Comparison of ENCODE assay signal across 15 mouse cellular contexts in the genomic region with DNA sequence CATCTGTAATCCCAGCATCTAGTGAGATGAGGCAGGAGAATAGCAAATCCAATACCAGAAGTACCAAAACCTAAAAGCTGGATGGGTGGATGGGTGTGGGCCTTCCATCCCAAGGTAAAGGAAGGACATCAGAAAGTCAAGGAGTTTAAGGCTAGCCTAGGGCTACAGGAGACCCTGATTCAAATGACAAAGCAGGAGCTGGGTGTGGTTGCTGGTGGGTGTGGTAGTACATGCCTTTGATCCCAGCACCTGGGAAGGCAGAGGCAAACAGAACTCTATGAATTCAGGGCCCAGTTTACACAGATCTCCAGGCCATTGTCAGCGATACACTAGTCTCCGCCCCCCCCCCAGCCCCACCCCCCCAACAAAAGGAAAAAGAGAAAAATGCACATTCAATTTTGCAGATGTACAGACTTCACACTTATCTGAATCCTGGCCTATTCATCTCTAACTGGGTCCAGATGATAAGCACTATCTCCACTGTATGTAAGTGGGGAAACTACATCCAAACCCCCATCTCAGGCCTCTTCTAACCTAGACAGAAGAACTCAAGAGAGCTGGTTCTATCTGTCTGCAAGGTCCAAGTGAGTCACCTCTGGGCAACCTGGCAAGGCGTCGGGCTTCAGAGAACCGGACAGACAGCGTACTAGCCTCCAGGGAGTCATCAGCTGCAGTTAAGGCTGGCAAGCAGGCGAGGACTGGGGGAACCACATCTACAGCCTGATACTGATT. TPM values are rescaled to one million over a fixed set of nuclear protein-coding genes. Genes with fewer than 3 reads are reported as not detected.
DNase-seq lines count a peak whose midpoint lies in the region; ATAC-seq lines count a peak whose summit lies in the region.
"Had no signal": no experiment of that assay in that cellular context is flagged by ENCODE, and none has a peak within 500 bp of the region (broad histone marks: within the 10 kb centered on the region; RNA-seq: fewer than 3 reads in every experiment).

No protein-coding gene starts in this region.

- H3K4me2 ChIP-seq in liver, embryonic 15.5 days, result peak overlapping the region; percentile 51
- no peak overlapping the region for H3K4me2 ChIP-seq in heart, embryonic 11.5 days
- H3K4me2 ChIP-seq in forebrain, embryonic 11.5 days (ENCODE audit: low read depth, low read length, severe bottlenecking), result no peak overlapping the region
- H3K4me2 ChIP-seq: midbrain, embryonic 15.5 days; stomach, embryonic 15.5 days had no signal

- peak overlapping the region; percentile 26; the same call in 1 of the 2 replicates for H3K9ac ChIP-seq in liver, embryonic 15.5 days
- no peak overlapping the region for H3K9ac ChIP-seq in heart, embryonic 11.5 days (ENCODE audit: low read depth, low read length)
- H3K9ac ChIP-seq in forebrain, embryonic 11.5 days (ENCODE audit: low read length), result no peak overlapping the region
- H3K9ac ChIP-seq: midbrain, embryonic 15.5 days; stomach, embryonic 15.5 days had no signal

- H3K9me3 ChIP-seq in liver, embryonic 15.5 days (replicated peaks), result no peaks in the 10 kb centered on the region
- no peaks in the 10 kb centered on the region for H3K9me3 ChIP-seq in heart, embryonic 11.5 days (replicated peaks; ENCODE audit: control insufficient read depth, low read length)
- H3K9me3 ChIP-seq in forebrain, embryonic 11.5 days (ENCODE audit: control insufficient read depth, low read length), result no peaks in the 10 kb centered on the region
- H3K9me3 ChIP-seq: hindbrain, embryonic 10.5 days; midbrain, embryonic 15.5 days; stomach, embryonic 15.5 days had no signal

- 31% methylated on average over 7 of the region's 7 CpGs for WGBS in liver, embryonic 15.5 days (ENCODE audit: insufficient replicate concordance)
- 89% methylated on average over 7 of the region's 7 CpGs for WGBS in heart, embryonic 11.5 days (ENCODE audit: insufficient replicate concordance)
- 91% methylated on average over 7 of the region's 7 CpGs for WGBS in forebrain, embryonic 11.5 days

- peaks cover 97% of the 10 kb centered on the region for H3K4me1 ChIP-seq in liver, embryonic 15.5 days (replicated peaks)
- H3K4me1 ChIP-seq in heart, embryonic 11.5 days (ENCODE audit: control insufficient read depth, insufficient read depth, low read length), result peaks cover 25% of the 10 kb centered on the region
- peaks cover 12% of the 10 kb centered on the region; the same call in 1 of the 2 replicates for H3K4me1 ChIP-seq in forebrain, embryonic 11.5 days (replicated peaks; ENCODE audit: control insufficient read depth, insufficient read depth, low read length)

- H3K27ac ChIP-seq in liver, embryonic 15.5 days (replicated peaks), result peak overlapping the region; percentile 76
- no peak overlapping the region for H3K27ac ChIP-seq in heart, embryonic 11.5 days (ENCODE audit: low read depth, low read length)
- no peak overlapping the region for H3K27ac ChIP-seq in forebrain, embryonic 11.5 days (ENCODE audit: low read depth, low read length)
- H3K27ac ChIP-seq: hindbrain, embryonic 10.5 days; midbrain, embryonic 15.5 days; stomach, embryonic 15.5 days had no signal

- H3K27me3 ChIP-seq in liver, embryonic 15.5 days, result no peaks in the 10 kb centered on the region
- H3K27me3 ChIP-seq in heart, embryonic 11.5 days (ENCODE audit: control insufficient read depth, insufficient read depth, low read length), result no peaks in the 10 kb centered on the region
- no peaks in the 10 kb centered on the region for H3K27me3 ChIP-seq in forebrain, embryonic 11.5 days (ENCODE audit: control insufficient read depth, insufficient read depth, low read length)
- H3K27me3 ChIP-seq: midbrain, embryonic 15.5 days; stomach, embryonic 15.5 days had no signal

- DNase-seq in cerebellum, adult 9-11 months, result peak; percentile 36
- no peak for DNase-seq in cerebellum, postnatal 10 days
- DNase-seq in ES-CJ7 (ENCODE audit: low read depth, low spot score) (peak; percentile 99), R1 (ENCODE audit: low read depth, low spot score) (peak; percentile 98)
- DNase-seq in forebrain, embryonic 11.5 days (ENCODE audit: low spot score), result no peak
- DNase-seq: kidney, adult 2 months; kidney, postnatal 14 days; layer of hippocampus, adult 9-11 months had no signal

- peak overlapping the region; percentile 14 for H3K4me3 ChIP-seq in liver, embryonic 15.5 days (replicated peaks)
- H3K4me3 ChIP-seq in heart, embryonic 11.5 days (ENCODE audit: low read depth, low read length), result no peak overlapping the region
- no peak overlapping the region for H3K4me3 ChIP-seq in forebrain, embryonic 11.5 days (ENCODE audit: low read depth, low read length)
- H3K4me3 ChIP-seq: hindbrain, embryonic 10.5 days; midbrain, embryonic 15.5 days; stomach, embryonic 15.5 days had no signal

- H3K36me3 ChIP-seq in liver, embryonic 15.5 days (replicated peaks), result peaks cover 70% of the 10 kb centered on the region
- H3K36me3 ChIP-seq in heart, embryonic 11.5 days (ENCODE audit: control insufficient read depth, insufficient read depth, low read length), result peaks cover 1% of the 10 kb centered on the region; the same call in 1 of the 2 replicates
- H3K36me3 ChIP-seq in forebrain, embryonic 11.5 days (ENCODE audit: control insufficient read depth, insufficient read depth, low read length), result no peaks in the 10 kb centered on the region; the same call in 1 of the 2 replicates

- no peak; the same call in 1 of the 2 replicates for ATAC-seq in liver, embryonic 15.5 days (ENCODE audit: insufficient read depth)
- no peak for ATAC-seq in heart, embryonic 11.5 days (replicated peaks; ENCODE audit: insufficient number of reproducible peaks, low FRiP score, low TSS enrichment)
- no peak for ATAC-seq in forebrain, embryonic 11.5 days (replicated peaks; ENCODE audit: low FRiP score)
- ATAC-seq: forebrain, embryonic 14.5 days; lung, postnatal 0 days; midbrain, embryonic 15.5 days had no signal

RNA-seq across cellular contexts. Expression of a gene that starts 5.7 kb away (rescaled TPM):
- polyA plus RNA-seq in liver, embryonic 15.5 days (2015; fragmentation: Nextera tagmentation; extraction: Ambion mirVana), result 11.6 and 15.2 TPM in 2 replicates
- 17.1 and 18.7 TPM in 2 replicates for polyA plus RNA-seq in heart, embryonic 11.5 days (2014; fragmentation: Nextera tagmentation; extraction: Ambion mirVana)
- polyA plus RNA-seq in forebrain, embryonic 11.5 days (2014; fragmentation: Nextera tagmentation; extraction: Ambion mirVana), result 39.4 and 42.8 TPM in 2 replicates

RNA-seq across cellular contexts. Expression of a gene that starts 23.7 kb away (rescaled TPM):
- 28.9 and 33.2 TPM in 2 replicates for polyA plus RNA-seq in liver, embryonic 15.5 days (2015; fragmentation: Nextera tagmentation; extraction: Ambion mirVana)
- 19.6 and 23.2 TPM in 2 replicates for polyA plus RNA-seq in heart, embryonic 11.5 days (2014; fragmentation: Nextera tagmentation; extraction: Ambion mirVana)
- polyA plus RNA-seq in forebrain, embryonic 11.5 days (2014; fragmentation: Nextera tagmentation; extraction: Ambion mirVana), result 23.2 and 23.5 TPM in 2 replicates

RNA-seq across cellular contexts. Expression of a gene that starts 33.7 kb away (rescaled TPM):
- 20.0 and 21.3 TPM in 2 replicates for polyA plus RNA-seq in liver, embryonic 15.5 days (2015; fragmentation: Nextera tagmentation; extraction: Ambion mirVana)
- polyA plus RNA-seq in heart, embryonic 11.5 days (2014; fragmentation: Nextera tagmentation; extraction: Ambion mirVana), result 29.2 and 30.4 TPM in 2 replicates
- 59.0 and 76.8 TPM in 2 replicates for polyA plus RNA-seq in forebrain, embryonic 11.5 days (2014; fragmentation: Nextera tagmentation; extraction: Ambion mirVana)

RNA-seq across cellular contexts. Expression of a gene that starts 35.4 kb away (rescaled TPM):
- 51.9 and 60.4 TPM in 2 replicates for polyA plus RNA-seq in liver, embryonic 15.5 days (2015; fragmentation: Nextera tagmentation; extraction: Ambion mirVana)
- polyA plus RNA-seq in heart, embryonic 11.5 days (2014; fragmentation: Nextera tagmentation; extraction: Ambion mirVana), result 30.2 and 32.6 TPM in 2 replicates
- polyA plus RNA-seq in forebrain, embryonic 11.5 days (2014; fragmentation: Nextera tagmentation; extraction: Ambion mirVana), result 18.6 TPM in 2 replicates

RNA-seq across cellular contexts. Expression of a gene that starts 35.6 kb away (rescaled TPM):
- polyA plus RNA-seq in liver, embryonic 15.5 days (2015; fragmentation: Nextera tagmentation; extraction: Ambion mirVana), result 36.6 and 37.2 TPM in 2 replicates
- 20.9 and 27.1 TPM in 2 replicates for polyA plus RNA-seq in heart, embryonic 11.5 days (2014; fragmentation: Nextera tagmentation; extraction: Ambion mirVana)
- 38.2 and 45.6 TPM in 2 replicates for polyA plus RNA-seq in forebrain, embryonic 11.5 days (2014; fragmentation: Nextera tagmentation; extraction: Ambion mirVana)

Comparison
In these comparisons a context has a peak if more than half of its experiments do, and no peak if none do; other contexts are left out.
1. DNase-seq: peak in cerebellum, adult 9-11 months (single experiment), ES-CJ7 (single experiment) and R1 (single experiment); none in cerebellum, postnatal 10 days (0 of 2) and forebrain, embryonic 11.5 days (single experiment).